Mouse (Mus musculus) embryonic facial prominence, embryonic 14.5 days (tissue): ENCODE measurements at regions not wholly inside any gene's neighbourhood (a gene's known extent, or its start where the extent isn't known, plus 50 kb on each side); places are given as distances from the start of the nearest gene placed in this dataset.

Experiments used
- ATAC-seq: fragments of 200-750 bp; cut with Nextera tagmentation; 2 replicates; pipeline ENCODE4 v1.8.0; 2017; ENCODE audit warnings: low read depth, moderate number of reproducible peaks, moderate TSS enrichment
- DNase-seq: peaks from one replicate; pipeline ENCODE4 v3.0.0-alpha.2; 2015; ENCODE audit warnings: low spot score
- H3K27ac ChIP-seq: fragments of 300-500 bp; sonication (generic); replicated peaks from 2 replicates; pipeline ENCODE4 v1.5.1; 2014; ENCODE audit warnings: low read depth, mild to moderate bottlenecking, low read length, moderate library complexity
- H3K27me3 ChIP-seq: fragments of 300-500 bp; sonication (generic); replicated peaks from 2 replicates; pipeline ENCODE4 v1.6.1; 2014; ENCODE audit warnings: low read length; ENCODE audit not compliant: control insufficient read depth, insufficient read depth
- H3K36me3 ChIP-seq: fragments of 300-500 bp; sonication (generic); 2 replicates; pipeline ENCODE4 v1.6.1; 2014; ENCODE audit warnings: low read length, mixed read lengths; ENCODE audit not compliant: control insufficient read depth, insufficient read depth
- H3K4me1 ChIP-seq: fragments of 300-500 bp; sonication (generic); 2 replicates; pipeline ENCODE4 v1.6.1; 2014; ENCODE audit warnings: antibody characterized with exemption, low read length; ENCODE audit not compliant: control insufficient read depth, insufficient read depth
- H3K4me2 ChIP-seq: fragments of 300-500 bp; sonication (generic); 2 replicates; pipeline ENCODE4 v1.6.1; 2014; ENCODE audit warnings: low read depth, mild to moderate bottlenecking, low read length, moderate library complexity, mixed read lengths
- H3K4me3 ChIP-seq: fragments of 300-500 bp; sonication (generic); 2 replicates; pipeline ENCODE4 v1.5.1; 2014; ENCODE audit warnings: low read depth, mild to moderate bottlenecking, low read length
- H3K9ac ChIP-seq: fragments of 300-500 bp; sonication (generic); 2 replicates; pipeline ENCODE4 v1.6.1; 2014; ENCODE audit warnings: low read depth, mild to moderate bottlenecking, low read length, moderate library complexity, mixed read lengths
- H3K9me3 ChIP-seq: fragments of 300-500 bp; sonication (generic); 2 replicates; pipeline ENCODE4 v1.6.1; 2016; ENCODE audit warnings: low read length; ENCODE audit not compliant: control insufficient read depth
- WGBS: fragments of 180-500 bp; shearing (Covaris S2); extraction: QIAGEN DNeasy Blood & Tissue Kit; methylation state at CpG from one replicate; pipeline ENCODE4 v1.1.7; 2014; 5-methylcytosine and 5-hydroxymethylcytosine counted together

GRCm38 (mm10) chr7:72948026-72948425, 427.3 kb upstream of the Rgma start:
- Histone ChIP-seq H3K4me2 (no peak overlapping the region), H3K27me3 (no peaks in the 10 kb centered on the region), H3K27ac (no peak overlapping the region), H3K36me3 (no peaks in the 10 kb centered on the region), H3K4me3 (no peak overlapping the region), H3K4me1 (peaks cover 7% of the 10 kb centered on the region; the same call in 1 of the 2 replicates), H3K9ac (no peak overlapping the region), H3K9me3 (no peaks in the 10 kb centered on the region)
- DNase-seq (no peak), ATAC-seq (no peak)
- WGBS, result 40% methylated on average over 5 of the region's 5 CpGs

GRCm38 (mm10) chr7:72948666-72949065, 426.6 kb upstream of the Rgma start:
- H3K9ac ChIP-seq, result no peak overlapping the region
- no peak for DNase-seq
- no peak overlapping the region for H3K4me2 ChIP-seq
- no peaks in the 10 kb centered on the region for H3K36me3 ChIP-seq
- no peaks in the 10 kb centered on the region for H3K27me3 ChIP-seq
- peaks cover 7% of the 10 kb centered on the region; the same call in 1 of the 2 replicates for H3K4me1 ChIP-seq
- H3K4me3 ChIP-seq, result no peak overlapping the region
- ATAC-seq, result no peak
- 46% methylated on average over 3 of the region's 3 CpGs for WGBS
- H3K27ac ChIP-seq, result no peak overlapping the region
- H3K9me3 ChIP-seq, result no peaks in the 10 kb centered on the region

GRCm38 (mm10) chr7:72949886-72950285, 425.4 kb upstream of the Rgma start:
- WGBS, result 43% methylated on average over 7 of the region's 7 CpGs

DNA sequence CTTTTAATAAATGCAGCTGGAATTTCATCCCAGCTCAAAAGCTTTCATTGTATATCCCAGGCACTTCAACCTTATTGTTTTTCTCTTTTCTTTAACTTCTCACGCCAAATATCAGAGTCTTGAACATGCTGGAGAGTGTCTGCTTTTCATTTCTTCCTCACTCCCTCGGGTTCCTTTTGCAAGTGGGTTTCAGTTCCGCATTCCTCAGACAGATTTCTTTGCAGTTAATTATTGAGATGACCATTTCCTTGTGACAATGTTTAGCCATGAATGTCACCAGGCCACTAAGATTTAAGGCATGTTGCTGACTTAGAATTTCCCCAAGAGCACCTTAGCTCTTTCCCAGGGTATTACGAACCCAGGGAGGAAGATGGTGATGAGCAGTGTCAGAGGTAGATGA, 417.6 kb upstream of the Rgma start:
- no peaks in the 10 kb centered on the region for H3K9me3 ChIP-seq
- H3K4me1 ChIP-seq, result no peaks in the 10 kb centered on the region
- no peaks in the 10 kb centered on the region for H3K36me3 ChIP-seq
- ATAC-seq (no peak), DNase-seq (no peak)
- H3K27me3 ChIP-seq, result no peaks in the 10 kb centered on the region
- no peak overlapping the region for H3K4me2 ChIP-seq
- WGBS, result 34% methylated on average over 4 of the region's 4 CpGs
- H3K27ac ChIP-seq, result no peak overlapping the region
- no peak overlapping the region for H3K9ac ChIP-seq
- no peak overlapping the region for H3K4me3 ChIP-seq

More at GRCm38 (mm10) chr7:72949886-72950285, 425.4 kb upstream of the Rgma start:
- H3K4me3 ChIP-seq, result no peak overlapping the region
- no peaks in the 10 kb centered on the region for H3K27me3 ChIP-seq
- no peak overlapping the region for H3K9ac ChIP-seq
- no peaks in the 10 kb centered on the region for H3K36me3 ChIP-seq
- peaks cover 7% of the 10 kb centered on the region; the same call in 1 of the 2 replicates for H3K4me1 ChIP-seq
- ATAC-seq, result no peak
- H3K4me2 ChIP-seq, result no peak overlapping the region
- no peaks in the 10 kb centered on the region for H3K9me3 ChIP-seq
- no peak overlapping the region for H3K27ac ChIP-seq
- DNase-seq, result no peak

DNA sequence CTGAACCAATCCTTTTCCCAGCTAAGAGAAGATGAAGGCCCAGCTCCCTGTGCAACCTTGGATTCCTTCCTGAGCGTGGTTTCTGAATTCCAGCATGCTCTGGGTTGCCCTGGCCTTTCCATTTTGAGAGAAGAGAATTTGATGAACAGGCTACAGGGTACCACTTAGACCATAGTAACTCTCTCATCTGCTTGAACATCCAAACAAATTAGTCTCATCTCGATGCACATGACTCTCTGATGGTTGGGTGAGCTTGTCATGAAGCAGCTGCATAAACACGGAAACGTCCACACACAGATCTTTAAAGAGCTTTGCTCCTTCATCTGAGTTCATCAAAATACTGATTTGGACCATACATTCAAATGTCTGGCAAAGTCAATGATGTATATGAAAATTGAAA, 414.0 kb upstream of the Rgma start:
- no peak overlapping the region for H3K4me2 ChIP-seq
- WGBS, result 57% methylated on average over 4 of the region's 4 CpGs
- no peaks in the 10 kb centered on the region for H3K36me3 ChIP-seq
- H3K27ac ChIP-seq, result no peak overlapping the region
- H3K27me3 ChIP-seq, result no peaks in the 10 kb centered on the region
- H3K9me3 ChIP-seq, result no peaks in the 10 kb centered on the region
- H3K4me3 ChIP-seq, result no peak overlapping the region
- DNase-seq (no peak), ATAC-seq (no peak)
- H3K9ac ChIP-seq, result no peak overlapping the region
- no peaks in the 10 kb centered on the region for H3K4me1 ChIP-seq

DNA sequence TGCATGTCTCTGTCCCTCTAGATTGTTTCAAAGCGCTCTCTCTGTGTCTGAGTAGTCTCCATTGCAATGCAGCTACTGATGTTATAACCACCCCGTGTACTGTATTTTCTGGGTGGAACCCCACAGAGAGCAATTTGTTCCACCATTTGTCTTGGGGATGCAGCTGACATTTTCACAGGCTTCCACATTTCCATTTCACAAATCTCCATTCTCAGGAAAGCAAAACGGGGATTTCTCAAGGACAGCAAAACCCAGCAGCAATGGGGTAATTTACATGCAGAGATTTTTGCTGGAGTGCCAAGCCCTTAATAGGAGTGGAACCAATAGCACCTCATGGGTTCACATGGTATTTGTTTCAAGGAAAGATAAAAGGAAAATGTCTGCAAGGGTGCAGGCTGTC, 412.5 kb upstream of the Rgma start:
- Histone ChIP-seq H3K4me1 (no peaks in the 10 kb centered on the region), H3K9ac (no peak overlapping the region), H3K27ac (no peak overlapping the region), H3K4me2 (no peak overlapping the region), H3K36me3 (no peaks in the 10 kb centered on the region), H3K4me3 (no peak overlapping the region), H3K9me3 (no peaks in the 10 kb centered on the region), H3K27me3 (no peaks in the 10 kb centered on the region)
- peak; percentile 52 for DNase-seq
- WGBS, result 43% methylated on average over 3 of the region's 3 CpGs
- no peak for ATAC-seq

GRCm38 (mm10) chr7:72963908-72964307, 411.4 kb upstream of the Rgma start:
- H3K27ac ChIP-seq, result no peak overlapping the region
- H3K4me1 ChIP-seq, result no peaks in the 10 kb centered on the region

GRCm38 (mm10) chr7:72968193-72968592, 407.1 kb upstream of the Rgma start:
- H3K27ac ChIP-seq, result no peak overlapping the region
- no peaks in the 10 kb centered on the region for H3K36me3 ChIP-seq
- WGBS, result 65% methylated on average over 4 of the region's 4 CpGs
- H3K9ac ChIP-seq, result no peak overlapping the region
- H3K9me3 ChIP-seq, result no peaks in the 10 kb centered on the region
- ATAC-seq (no peak), DNase-seq (no peak)
- H3K4me2 ChIP-seq, result no peak overlapping the region
- H3K4me1 ChIP-seq, result no peaks in the 10 kb centered on the region
- no peaks in the 10 kb centered on the region for H3K27me3 ChIP-seq
- H3K4me3 ChIP-seq, result no peak overlapping the region

More at GRCm38 (mm10) chr7:72963908-72964307, 411.4 kb upstream of the Rgma start:
- Histone ChIP-seq H3K4me3 (no peak overlapping the region), H3K36me3 (no peaks in the 10 kb centered on the region), H3K9me3 (no peaks in the 10 kb centered on the region), H3K9ac (no peak overlapping the region), H3K27me3 (no peaks in the 10 kb centered on the region), H3K4me2 (no peak overlapping the region)
- WGBS, result 62% methylated on average over 3 of the region's 3 CpGs
- DNase-seq (peak; percentile 62), ATAC-seq (peak; percentile 65; the same call in 1 of the 2 replicates)

DNA sequence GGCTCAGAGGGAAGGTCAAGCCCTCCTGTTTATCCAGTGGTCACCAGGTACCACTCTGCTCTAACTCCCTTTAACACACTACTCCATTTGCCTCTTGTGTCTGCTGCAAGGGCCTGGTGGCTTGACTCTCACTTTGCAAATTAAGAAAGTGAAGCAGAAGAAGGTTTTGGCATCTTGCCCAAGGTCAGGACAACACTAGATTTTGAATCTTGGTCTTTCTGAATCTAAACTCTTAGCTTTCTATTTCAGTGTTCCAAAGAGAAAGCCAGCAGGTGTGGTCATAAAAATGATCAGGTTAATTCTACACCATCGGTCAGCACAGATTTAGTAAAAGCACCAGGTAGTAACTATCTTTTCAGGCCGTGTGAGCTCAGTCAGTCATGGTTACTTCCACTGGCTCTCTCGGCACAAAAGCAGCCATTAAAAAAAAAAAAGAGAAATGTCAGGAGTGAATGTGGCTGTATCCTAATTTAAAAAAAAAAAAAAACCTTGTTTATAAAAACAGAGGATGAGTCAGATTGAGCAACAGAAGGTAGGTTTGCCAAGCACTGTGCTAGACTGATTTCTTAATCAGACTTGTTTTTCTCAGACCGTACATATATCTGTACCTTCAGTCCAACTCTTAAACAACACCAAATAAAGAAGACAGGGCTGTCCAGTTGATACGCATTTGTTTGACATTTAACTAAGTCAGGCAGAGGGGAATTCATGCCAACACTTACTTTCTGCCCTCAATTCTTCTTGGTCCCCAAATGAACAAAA, 403.6 kb upstream of the Rgma start:
- H3K9me3 ChIP-seq, result no peaks in the 10 kb centered on the region
- no peaks in the 10 kb centered on the region for H3K4me1 ChIP-seq
- ATAC-seq, result no peak
- 79% methylated on average over 5 of the region's 5 CpGs for WGBS
- no peak overlapping the region for H3K9ac ChIP-seq
- H3K27me3 ChIP-seq, result no peaks in the 10 kb centered on the region
- no peak overlapping the region for H3K4me2 ChIP-seq
- H3K27ac ChIP-seq, result no peak overlapping the region
- no peak overlapping the region for H3K4me3 ChIP-seq
- DNase-seq, result no peak
- H3K36me3 ChIP-seq, result no peaks in the 10 kb centered on the region
